Mouse (Mus musculus): ENCODE results near the gene Gpr146. TPM values are rescaled to one million over a fixed set of nuclear protein-coding genes. Genes with fewer than 3 reads are reported as not detected.
A peak's percentile ranks its signal among the peaks of the same experiment; 100 is the strongest.
"Not testable (repeated sequence)": the region's sequence is repeated elsewhere in the genome, so short reads cannot be mapped to it uniquely, and the experiment has no call there.

The Gpr146 gene
- 1.8 and 2.6 TPM in 2 replicates for polyA plus RNA-seq (2016; fragmentation: Nextera tagmentation; extraction: Ambion mirVana)

GRCm38 (mm10) chr5:139377468-139378270, at the start of gene Gpr146:
TSS of gene Gpr146 (plus strand) at chr5:139377697.
- no peak within 1 kb of the TSS for H3K4me2 ChIP-seq (replicated peaks)
- no peak within 1 kb of the TSS for H3K27ac ChIP-seq (replicated peaks)
- ATAC-seq (ENCODE audit: low FRiP score, low read depth), result no peak
- peaks cover 16% of the 10 kb centered on the region for H3K4me1 ChIP-seq
- H3K9me3 ChIP-seq, result no peaks in the 10 kb centered on the region
- H3K27me3 ChIP-seq, result 0 out of 2 replicates have a peak, but pooled peaks cover 4% of the 10 kb centered on the region
- peak within 1 kb of the TSS; percentile 34; the same call in 1 of the 2 replicates for H3K9ac ChIP-seq (replicated peaks)
- no peaks in the 10 kb centered on the region for H3K36me3 ChIP-seq
- 87% methylated on average over 18 of the region's 18 CpGs for WGBS
- no peak within 1 kb of the TSS for H3K4me3 ChIP-seq

DNA sequence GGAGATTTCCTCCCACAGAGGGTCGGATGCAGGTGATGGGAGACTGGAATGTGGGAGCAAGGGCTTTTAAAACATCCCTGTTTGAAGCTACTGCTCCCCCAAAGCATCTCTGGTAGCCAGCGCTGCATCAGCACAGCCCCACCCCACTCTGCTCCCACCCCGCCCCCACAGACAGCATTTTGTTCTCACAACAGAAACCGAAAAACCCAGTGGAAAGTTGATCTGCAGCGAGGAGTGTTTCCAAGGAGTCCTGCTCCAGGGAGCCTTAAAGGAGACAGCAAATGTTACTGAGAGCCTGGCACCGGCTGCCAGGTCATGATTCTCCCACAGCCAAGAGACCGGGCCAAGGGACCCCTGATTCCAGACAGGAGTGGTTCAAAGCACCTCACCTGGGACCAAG, 46.7 kb upstream of the Gpr146 start:
- peaks cover 16% of the 10 kb centered on the region for H3K36me3 ChIP-seq
- no peak overlapping the region for H3K27ac ChIP-seq (replicated peaks)
- no peaks in the 10 kb centered on the region for H3K4me1 ChIP-seq
- 72% methylated on average over 7 of the region's 7 CpGs for WGBS
- no peak overlapping the region for H3K9ac ChIP-seq (replicated peaks)
- H3K4me2 ChIP-seq (replicated peaks), result no peak overlapping the region
- peaks cover 20% of the 10 kb centered on the region for H3K27me3 ChIP-seq
- ATAC-seq (ENCODE audit: low FRiP score, low read depth), result no peak
- no peak overlapping the region for H3K4me3 ChIP-seq
- no peaks in the 10 kb centered on the region for H3K9me3 ChIP-seq

GRCm38 (mm10) chr5:139331742-139332141, 45.8 kb upstream of the Gpr146 start:
- H3K27ac ChIP-seq (replicated peaks), result no peak overlapping the region
- no peak overlapping the region for H3K4me3 ChIP-seq
- H3K9me3 ChIP-seq, result no peaks in the 10 kb centered on the region
- peaks cover 10% of the 10 kb centered on the region for H3K27me3 ChIP-seq
- WGBS, result 19% methylated on average over 8 of the region's 8 CpGs
- no peak overlapping the region for H3K4me2 ChIP-seq (replicated peaks)
- H3K36me3 ChIP-seq, result peaks cover 25% of the 10 kb centered on the region
- H3K4me1 ChIP-seq, result no peaks in the 10 kb centered on the region
- ATAC-seq (ENCODE audit: low FRiP score, low read depth), result no peak
- no peak overlapping the region for H3K9ac ChIP-seq (replicated peaks)

DNA sequence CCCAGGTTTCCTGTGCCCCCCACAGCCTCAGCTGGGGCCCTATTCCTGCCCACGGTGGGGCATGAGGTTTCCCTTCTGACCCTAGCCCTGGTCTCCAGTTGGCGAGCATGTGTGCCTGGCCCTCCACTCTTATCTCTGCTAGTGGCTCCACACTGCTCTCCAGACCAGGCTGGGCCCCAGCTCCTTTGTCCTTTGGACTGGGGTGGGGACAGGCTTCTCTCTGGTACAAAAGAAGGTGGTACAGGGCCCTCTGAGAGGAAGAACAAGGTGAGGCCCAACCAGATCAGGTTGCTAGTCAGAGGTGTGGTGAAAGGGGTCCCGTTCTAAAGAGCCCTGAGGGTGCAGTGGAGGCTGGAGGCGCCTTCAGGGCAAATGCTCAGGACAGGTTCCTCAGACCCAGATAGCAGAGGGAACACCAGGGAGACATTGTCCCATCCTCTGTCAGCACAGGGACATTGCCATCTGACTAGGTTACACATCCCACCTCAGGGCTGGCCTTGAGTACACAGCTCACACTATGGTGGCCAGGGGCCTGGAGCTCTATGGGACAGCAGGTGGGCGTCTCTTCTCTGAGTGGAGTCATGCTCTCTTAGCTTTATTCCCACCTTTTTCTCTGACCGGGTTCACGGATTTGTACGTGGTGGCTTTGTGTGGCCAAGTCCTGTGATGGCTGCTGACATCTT, 44.8 kb upstream of the Gpr146 start:
- no peak overlapping the region for H3K4me3 ChIP-seq
- H3K9me3 ChIP-seq, result no peaks in the 10 kb centered on the region
- H3K27ac ChIP-seq (replicated peaks), result no peak overlapping the region
- no peak overlapping the region for H3K4me2 ChIP-seq (replicated peaks)
- peaks cover under 1% of the 10 kb centered on the region; the same call in 1 of the 2 replicates for H3K27me3 ChIP-seq
- no peak for ATAC-seq (ENCODE audit: low FRiP score, low read depth)
- no peak overlapping the region for H3K9ac ChIP-seq (replicated peaks)
- H3K4me1 ChIP-seq, result no peaks in the 10 kb centered on the region
- 85% methylated on average over 8 of the region's 8 CpGs for WGBS
- H3K36me3 ChIP-seq, result peaks cover 35% of the 10 kb centered on the region

DNA sequence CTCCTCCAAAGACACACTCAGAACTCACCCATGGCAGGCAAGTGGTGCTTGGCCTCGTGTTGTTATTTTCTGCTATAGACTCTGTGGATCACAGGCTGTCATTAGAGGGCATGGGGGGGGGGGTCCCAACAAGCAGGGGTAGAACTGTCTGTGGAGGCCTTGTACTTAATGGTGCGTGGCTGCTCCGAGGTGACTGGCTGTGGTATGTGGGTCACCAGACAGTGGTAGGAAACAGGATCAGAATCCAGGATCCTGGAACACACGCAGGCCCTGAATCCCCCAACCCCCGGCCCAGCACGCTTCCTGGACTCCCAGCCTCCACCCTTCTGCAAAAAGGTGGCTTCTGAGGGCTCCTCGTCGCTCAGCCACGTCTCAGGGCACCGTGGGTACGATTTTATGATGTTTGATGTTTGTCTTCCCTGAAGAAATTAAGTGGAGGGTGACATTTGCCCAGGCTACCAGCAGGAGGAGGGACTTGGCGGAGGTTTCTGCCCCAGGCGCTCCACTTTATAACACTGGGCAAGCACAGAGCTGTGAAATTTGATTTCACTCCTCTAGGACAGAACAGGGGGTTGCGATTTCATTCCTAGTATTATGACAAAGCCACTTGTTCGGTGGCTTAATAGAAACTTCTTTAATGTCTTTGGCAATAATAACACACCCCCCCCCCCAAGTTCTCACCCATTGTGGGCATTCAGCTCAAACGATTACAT, 44.0 kb upstream of the Gpr146 start:
- peaks cover 43% of the 10 kb centered on the region for H3K36me3 ChIP-seq
- H3K4me1 ChIP-seq, result no peaks in the 10 kb centered on the region
- 85% methylated on average over 16 of the region's 16 CpGs for WGBS
- H3K4me3 ChIP-seq, result no peak overlapping the region
- H3K9ac ChIP-seq (replicated peaks), result no peak overlapping the region
- H3K4me2 ChIP-seq (replicated peaks), result no peak overlapping the region
- no peak for ATAC-seq (ENCODE audit: low FRiP score, low read depth)
- H3K9me3 ChIP-seq, result no peaks in the 10 kb centered on the region
- H3K27me3 ChIP-seq, result no peaks in the 10 kb centered on the region
- no peak overlapping the region for H3K27ac ChIP-seq (replicated peaks)

- H3K9me3 ChIP-seq; H3K27ac ChIP-seq (replicated peaks); H3K27me3 ChIP-seq; H3K4me2 ChIP-seq (replicated peaks); H3K9ac ChIP-seq (replicated peaks); H3K4me3 ChIP-seq; H3K4me1 ChIP-seq; ATAC-seq (ENCODE audit: low FRiP score, low read depth): not testable (repeated sequence)
- peaks cover 52% of the 10 kb centered on the region for H3K36me3 ChIP-seq
- WGBS, result 83% methylated on average over 10 of the region's 10 CpGs
Observed at GRCm38 (mm10) chr5:139334394-139334793, 43.1 kb upstream of the Gpr146 start.

GRCm38 (mm10) chr5:139335634-139336033, 41.9 kb upstream of the Gpr146 start:
- 96% methylated on average over 4 of the region's 4 CpGs for WGBS
- H3K4me1 ChIP-seq, result peaks cover 4% of the 10 kb centered on the region; the same call in 1 of the 2 replicates
- H3K9me3 ChIP-seq, result no peaks in the 10 kb centered on the region
- no peak overlapping the region for H3K9ac ChIP-seq (replicated peaks)
- H3K27me3 ChIP-seq, result no peaks in the 10 kb centered on the region
- no peak overlapping the region for H3K4me2 ChIP-seq (replicated peaks)
- no peak overlapping the region for H3K27ac ChIP-seq (replicated peaks)
- ATAC-seq (ENCODE audit: low FRiP score, low read depth), result no peak
- H3K36me3 ChIP-seq, result peaks cover 64% of the 10 kb centered on the region
- H3K4me3 ChIP-seq, result no peak overlapping the region

DNA sequence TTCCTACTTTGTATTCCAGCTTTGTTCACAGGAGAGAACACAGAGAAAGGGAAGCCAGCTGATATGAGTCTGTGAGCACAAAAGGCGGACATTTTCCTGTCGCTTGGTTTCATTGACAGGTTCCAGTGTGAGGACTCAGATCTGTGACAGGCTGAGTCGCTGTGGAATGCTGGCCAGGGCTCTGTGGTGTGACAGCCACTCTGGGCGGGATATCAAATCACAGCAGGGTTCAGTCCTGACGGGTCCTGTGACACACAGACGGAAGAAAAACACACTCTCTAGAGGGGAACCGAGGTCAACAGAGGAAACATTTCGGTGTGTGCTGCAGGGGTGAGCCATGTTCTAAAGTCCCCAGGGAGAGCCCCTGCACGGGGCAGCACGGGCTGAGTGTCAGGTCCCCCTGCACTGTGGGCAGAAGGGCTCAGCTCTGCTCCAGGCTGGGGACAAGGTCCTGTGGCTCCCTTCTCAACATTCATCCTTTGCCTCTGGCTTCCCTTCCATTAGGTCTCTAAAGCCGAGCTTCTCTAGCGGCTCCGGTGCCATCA, 39.6 kb upstream of the Gpr146 start:
- 82% methylated on average over 13 of the region's 13 CpGs for WGBS
- Histone ChIP-seq H3K9me3 (no peaks in the 10 kb centered on the region), H3K36me3 (peaks cover 83% of the 10 kb centered on the region), H3K27me3 (no peaks in the 10 kb centered on the region), H3K4me3 (no peak overlapping the region), H3K4me2 (replicated peaks) (no peak overlapping the region), H3K27ac (replicated peaks) (no peak overlapping the region), H3K4me1 (peaks cover 4% of the 10 kb centered on the region; the same call in 1 of the 2 replicates), H3K9ac (replicated peaks) (no peak overlapping the region)
- no peak for ATAC-seq (ENCODE audit: low FRiP score, low read depth)

- Histone ChIP-seq H3K27ac (replicated peaks) (no peak overlapping the region), H3K4me2 (replicated peaks) (no peak overlapping the region), H3K36me3 (peaks cover 84% of the 10 kb centered on the region), H3K27me3 (no peaks in the 10 kb centered on the region), H3K4me1 (peaks cover 6% of the 10 kb centered on the region), H3K9ac (replicated peaks) (no peak overlapping the region), H3K9me3 (no peaks in the 10 kb centered on the region), H3K4me3 (no peak overlapping the region)
- no peak for ATAC-seq (ENCODE audit: low FRiP score, low read depth)
- 81% methylated on average over 3 of the region's 3 CpGs for WGBS
Observed at GRCm38 (mm10) chr5:139338403-139338802, 39.1 kb upstream of the Gpr146 start.

GRCm38 (mm10) chr5:139338891-139339290, 38.6 kb upstream of the Gpr146 start:
- H3K4me1 ChIP-seq, result peaks cover 11% of the 10 kb centered on the region
- peaks cover 84% of the 10 kb centered on the region for H3K36me3 ChIP-seq
- no peak for ATAC-seq (ENCODE audit: low FRiP score, low read depth)
- 0 out of 2 replicates have a peak overlapping the region, but pooled peaks have one; percentile 11 for H3K9ac ChIP-seq (replicated peaks)
- WGBS, result 83% methylated on average over 11 of the region's 11 CpGs
- H3K27ac ChIP-seq (replicated peaks), result no peak overlapping the region
- no peaks in the 10 kb centered on the region for H3K27me3 ChIP-seq
- H3K4me3 ChIP-seq, result no peak overlapping the region
- no peak overlapping the region for H3K4me2 ChIP-seq (replicated peaks)
- H3K9me3 ChIP-seq, result no peaks in the 10 kb centered on the region

DNA sequence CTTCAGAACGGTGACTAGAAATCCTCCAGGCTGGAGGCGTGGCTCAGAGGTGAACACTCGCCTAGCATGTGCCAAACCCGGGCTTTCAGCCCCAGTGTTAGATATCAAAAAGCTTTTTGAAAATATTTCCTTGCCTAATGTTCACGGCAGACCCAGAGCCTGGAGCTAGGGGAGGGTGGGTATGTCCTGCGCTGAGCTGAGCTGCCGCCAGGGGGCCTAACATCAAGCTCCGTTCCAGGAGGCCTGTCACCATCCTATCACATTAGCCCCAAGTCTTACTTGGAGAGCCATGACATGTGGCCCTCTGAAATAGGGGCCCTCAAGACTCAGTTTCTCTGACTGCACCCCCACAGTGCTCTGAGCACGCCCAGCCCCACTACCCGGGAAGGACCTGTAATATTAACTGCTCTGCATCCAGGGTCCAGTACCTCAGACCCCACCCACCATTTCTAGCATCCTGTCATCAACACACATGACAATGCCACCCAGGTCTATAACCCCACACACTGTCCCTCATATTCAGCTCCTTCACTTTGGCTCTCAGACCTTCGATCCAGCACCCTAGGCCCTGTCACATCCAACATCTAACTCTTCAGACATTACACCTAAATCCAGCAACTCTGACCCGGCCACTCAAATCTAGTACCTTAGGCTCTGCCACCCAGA, 33.3 kb upstream of the Gpr146 start:
- Histone ChIP-seq H3K27me3 (0 out of 2 replicates have a peak, but pooled peaks cover 6% of the 10 kb centered on the region), H3K36me3 (peaks cover 35% of the 10 kb centered on the region), H3K9me3 (no peaks in the 10 kb centered on the region), H3K9ac (replicated peaks) (peak overlapping the region; percentile 91), H3K4me3 (peak overlapping the region; percentile 85), H3K4me1 (peaks cover 18% of the 10 kb centered on the region), H3K27ac (replicated peaks) (peak overlapping the region; percentile 80), H3K4me2 (replicated peaks) (peak overlapping the region; percentile 96)
- peak; percentile 72 for ATAC-seq (ENCODE audit: low FRiP score, low read depth)
- WGBS, result 8% methylated on average over 12 of the region's 12 CpGs
